Mouse (Mus musculus) right cerebral cortex, postnatal 10 days (tissue): ENCODE data around the gene Lipn.

Experiments
- DNase-seq, 2 experiments: peaks; one replicate each; pipeline ENCODE4 v3.0.0; 2021; ENCODE audit warnings: low spot score in 2 of 2

The Lipn gene

DNA sequence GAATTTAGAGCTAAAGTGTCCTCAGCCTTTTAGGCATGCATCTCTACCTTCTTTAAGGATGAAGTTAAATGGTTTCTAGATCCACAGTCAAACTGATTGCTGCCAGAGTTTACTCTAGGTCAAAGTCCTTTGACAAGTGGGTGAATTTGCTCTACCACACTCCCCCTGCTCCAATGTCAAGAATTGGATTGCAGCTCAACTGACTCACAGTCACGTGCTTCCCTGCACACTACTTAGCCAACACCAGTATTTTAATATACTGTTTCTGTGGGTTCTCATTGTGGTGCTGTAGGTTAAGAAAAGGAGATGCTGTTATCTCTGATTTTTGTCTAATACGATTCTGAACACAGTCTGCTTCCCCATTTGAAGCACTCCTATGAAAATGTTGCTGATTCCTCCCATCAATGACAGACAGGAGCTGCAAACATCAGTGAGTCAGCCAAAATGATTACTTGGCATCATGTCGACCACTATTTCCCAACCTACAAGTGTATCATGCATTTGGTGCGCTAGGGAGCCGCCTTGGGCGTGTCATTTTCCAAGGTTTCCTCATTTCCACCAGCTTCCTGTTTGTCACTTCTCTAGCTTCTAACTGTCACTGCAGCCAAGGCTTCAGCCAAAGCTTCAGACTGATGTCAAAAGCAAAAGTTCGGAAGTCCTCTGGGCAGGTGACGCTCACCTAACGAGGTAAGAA, at the start of gene Lipn:
Gene Lipn, plus strand, starts transcription at position 580 of the 694 bp plus-strand sequence.
- no peak for DNase-seq

DNA sequence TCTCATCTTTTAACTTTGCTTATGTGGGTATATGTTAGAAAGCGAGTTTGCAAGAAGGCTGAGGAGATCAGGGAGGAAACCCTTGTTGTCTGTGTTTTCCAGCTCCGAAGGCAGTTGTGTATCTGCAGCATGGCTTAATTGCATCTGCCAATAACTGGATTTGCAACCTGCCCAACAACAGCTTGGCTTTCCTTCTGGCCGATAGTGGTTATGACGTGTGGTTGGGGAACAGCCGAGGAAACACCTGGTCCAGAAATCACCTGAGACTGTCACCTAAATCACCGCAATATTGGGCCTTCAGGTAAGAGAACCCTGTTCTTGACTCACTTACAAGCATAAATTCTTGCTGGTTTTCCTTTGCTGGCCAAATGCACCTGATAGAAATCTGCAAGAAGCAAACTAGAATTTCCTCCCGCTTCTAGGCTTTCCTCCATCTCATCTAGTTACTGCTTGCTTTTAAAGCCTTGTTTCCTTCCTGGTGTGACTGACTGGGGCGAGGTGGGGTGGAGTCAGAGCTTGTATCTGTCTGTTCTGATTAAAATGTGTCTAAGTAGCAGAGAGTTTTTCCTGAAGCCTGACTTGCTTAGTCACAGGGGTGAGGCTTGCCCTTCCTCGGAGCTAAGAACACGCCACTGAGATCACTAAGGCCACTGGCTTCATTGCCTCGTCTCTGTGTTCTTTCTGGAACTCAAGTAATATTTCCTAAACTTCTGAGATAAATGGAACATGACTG, 45.6 kb upstream of the Lipn start:
- no peak for DNase-seq

DNA sequence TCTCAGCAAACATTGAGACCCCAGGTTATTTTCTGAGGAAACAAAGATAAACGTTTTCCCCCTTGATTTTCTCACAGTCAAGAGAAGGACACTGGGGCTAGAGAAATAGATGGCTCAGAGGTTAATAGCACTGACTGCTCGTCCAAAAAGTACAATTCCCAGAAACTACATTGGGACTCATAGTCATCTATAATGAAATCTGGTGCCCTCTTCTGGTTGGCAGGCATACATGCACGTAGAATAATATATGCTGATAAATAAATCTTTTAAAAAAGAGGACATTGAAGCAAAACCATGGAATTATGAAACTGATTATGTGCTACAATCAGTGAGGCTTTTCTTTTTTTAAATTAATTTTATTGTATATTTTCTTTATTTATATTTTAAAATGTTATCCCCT, 44.4 kb upstream of the Lipn start:
- no peak for DNase-seq

DNA sequence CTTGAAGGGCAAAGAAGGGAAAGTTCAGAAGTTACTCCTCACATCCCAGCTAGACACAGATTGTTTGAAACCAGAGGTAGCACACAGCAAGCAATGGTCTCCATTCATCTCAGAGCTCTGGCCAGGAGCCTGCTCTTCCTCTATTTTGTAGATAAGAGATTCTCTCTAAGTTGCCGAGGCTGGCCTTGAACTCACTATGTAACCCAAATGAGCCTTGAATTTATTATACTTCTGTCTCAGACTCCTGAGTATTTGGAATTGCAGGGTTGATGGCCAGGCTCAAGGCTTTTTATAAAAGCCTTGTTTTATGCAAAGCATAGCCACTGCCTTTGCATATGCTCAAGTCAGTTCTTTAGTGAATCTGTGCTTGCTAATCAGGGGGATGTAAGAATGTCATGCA, 27.4 kb upstream of the Lipn start:
- DNase-seq, result no peak

DNA sequence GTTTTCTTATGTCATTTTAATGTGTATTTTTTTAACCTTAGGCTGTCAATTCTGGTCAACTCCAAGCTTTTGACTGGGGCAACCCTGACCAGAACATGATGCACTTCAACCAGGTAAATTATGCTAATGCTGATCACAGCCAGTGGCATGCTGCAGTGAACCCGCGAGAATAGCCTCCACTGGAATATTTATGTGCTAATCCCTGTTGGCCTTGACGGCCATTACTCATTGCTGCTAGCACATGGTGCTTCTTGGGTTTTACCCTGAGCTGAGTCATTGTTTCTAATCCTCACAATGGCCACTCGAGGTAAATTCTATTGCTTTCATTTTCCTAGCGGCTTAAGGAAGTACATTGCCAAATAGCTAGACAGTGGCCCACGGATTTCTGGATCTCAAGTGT, 24.1 kb upstream of the Lipn start:
- DNase-seq, result no peak

DNA sequence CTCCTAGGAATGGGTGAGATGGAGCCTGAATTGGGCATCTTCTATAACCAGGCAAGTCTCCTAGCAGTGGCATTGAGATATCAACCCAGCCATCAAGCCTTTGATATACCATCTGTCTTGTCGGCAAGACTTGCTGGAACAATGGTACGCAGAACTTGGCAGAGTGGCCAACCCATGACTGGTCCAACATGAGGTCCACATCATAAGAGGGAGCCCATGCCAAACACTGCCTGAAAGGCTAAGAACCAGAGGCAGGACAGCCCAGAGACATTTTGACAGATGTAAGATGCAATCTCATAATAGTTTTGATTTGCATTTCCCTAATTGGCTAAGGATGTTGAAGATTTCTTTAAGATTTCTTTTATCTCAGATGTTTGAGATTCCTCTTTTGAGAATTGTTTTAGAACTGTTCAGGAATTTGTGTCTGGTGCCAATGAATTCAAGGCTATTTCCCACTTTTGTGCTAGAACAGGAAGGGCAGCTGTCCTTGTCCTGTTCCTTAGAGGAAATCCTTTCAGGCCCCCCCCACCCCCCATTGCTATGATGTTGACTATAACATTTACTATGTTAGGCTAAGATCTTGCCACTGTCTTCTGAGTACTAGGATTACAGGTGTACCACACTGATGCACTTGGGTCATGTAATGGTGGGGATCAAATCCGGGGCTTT, 17.7 kb upstream of the Lipn start:
- DNase-seq, result no peak

DNA sequence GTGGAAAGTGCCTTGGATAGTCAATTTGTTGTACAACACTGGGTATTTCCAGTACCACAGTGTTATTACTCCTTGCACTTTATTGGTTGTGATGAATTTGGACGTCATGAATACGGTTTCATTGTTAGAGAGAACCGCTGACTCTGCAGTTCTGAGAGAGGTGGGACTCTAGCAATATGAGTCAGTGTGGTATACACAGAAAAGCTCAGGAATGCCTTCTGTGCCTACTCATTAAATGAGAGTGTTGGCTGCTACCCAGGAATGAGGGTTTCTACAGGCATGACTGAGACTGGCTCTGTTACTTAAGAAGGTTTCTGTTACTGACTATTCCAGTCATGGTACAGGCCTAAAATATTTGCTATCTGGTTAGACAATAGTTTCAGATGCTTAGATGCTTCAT, 15.7 kb upstream of the Lipn start:
- no peak for DNase-seq

DNA sequence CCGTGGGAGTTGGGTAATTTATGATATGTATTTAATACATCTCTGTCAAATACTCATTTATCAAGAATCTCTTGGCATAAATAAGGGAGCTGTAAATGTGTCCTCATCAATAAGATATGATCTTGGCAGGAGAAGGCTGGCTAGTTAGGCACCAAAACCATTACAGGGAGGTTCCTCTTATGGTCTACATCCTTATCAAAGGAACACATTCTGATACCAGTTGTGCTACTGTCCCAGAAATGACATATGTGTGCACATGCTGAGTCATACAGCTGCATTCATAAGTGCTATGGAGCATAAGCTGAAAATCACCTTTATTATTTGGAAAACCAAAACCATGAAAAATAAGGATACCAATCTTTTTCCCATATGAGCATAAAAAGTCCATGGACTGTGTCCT, 3.6 kb upstream of the Lipn start:
- DNase-seq, result no peak

DNA sequence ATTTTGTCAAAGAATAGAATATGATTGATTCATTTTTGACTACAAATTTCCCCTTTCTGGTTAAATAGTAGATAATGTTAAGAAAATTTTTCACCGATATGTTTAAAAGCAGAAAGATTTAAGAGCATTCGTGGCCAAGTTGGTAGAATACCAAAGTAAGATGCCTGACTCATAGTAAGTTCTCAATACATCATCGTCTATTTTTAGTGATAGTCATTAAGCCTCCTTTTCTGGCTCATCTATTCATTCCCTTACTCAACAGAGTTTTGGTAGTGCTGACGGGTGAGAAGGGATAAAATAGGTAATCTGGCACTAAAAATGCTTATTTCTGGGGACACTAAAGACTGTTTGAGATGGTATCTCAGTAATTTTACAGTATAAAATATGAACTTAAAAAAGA, 3.1 kb upstream of the Lipn start:
- DNase-seq, result no peak

DNA sequence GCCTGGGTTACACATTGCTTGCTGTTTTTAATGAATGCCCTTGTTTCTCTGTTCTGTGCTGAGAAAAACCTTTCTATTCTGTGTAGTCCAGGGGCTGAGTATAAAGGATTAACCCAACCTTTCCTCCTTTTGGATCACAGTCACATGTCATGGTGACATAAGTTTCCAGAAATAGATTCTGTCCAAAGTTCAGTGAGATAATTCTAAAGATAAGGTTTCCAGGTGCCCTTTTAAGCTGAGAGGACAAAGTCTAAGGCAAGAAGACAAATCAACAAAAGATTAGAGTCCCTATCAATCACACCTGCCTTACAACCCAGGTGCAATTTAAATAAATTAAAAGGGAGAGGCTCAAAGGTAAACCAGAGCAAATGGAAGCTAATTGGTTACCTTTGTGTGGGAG, 7.1 kb downstream of the Lipn start:
- no peak for DNase-seq

DNA sequence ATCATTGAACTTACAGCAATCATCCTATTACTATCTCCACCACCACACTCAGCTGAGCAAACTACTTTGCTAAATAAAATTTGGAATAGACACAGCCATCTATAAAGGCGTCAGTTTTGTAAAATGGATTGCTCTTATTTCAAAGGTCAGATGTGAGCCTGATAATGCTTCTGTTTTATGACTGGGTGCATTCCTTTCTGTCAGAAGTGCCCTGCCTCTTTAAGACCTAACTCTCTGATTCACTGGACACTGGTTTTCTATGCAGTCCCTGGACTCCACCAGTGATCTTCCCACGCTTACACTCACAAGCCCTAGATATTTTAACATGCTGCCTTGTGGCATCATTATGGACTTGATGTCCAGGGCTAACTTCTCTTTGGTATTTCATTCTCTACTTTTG, 11.0 kb downstream of the Lipn start:
- no peak for DNase-seq

DNA sequence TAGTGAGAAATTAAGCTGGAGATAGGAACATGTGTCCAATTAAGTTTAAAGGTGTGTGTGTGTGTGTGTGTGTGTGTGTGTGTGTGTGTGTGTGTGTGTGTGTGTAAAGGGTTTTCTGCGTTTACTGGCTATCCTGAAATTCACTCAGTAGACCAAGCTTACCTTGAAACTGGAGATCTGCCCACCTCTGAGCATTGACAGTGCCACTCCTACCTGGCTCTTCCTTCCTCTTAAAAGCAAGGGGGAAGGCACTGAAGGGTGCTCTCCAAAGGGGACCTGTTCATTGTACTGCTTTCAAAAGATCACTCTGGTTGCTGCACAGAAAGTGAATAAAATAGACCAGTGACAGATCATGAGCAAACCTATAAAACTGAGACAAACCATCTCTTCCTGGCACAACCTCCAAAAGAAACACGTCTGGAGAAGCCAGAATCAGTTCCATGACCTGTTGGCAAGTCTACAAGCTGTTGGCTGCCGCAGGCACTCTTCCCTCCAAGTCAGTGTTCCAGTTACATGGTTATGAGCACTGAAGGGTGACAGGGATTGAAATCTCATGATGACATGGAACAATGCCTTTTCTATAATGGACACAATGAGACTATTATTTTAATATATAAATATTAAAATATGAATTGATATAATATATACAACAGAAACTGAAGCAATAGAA, 22.0 kb downstream of the Lipn start:
- DNase-seq, result no peak

DNA sequence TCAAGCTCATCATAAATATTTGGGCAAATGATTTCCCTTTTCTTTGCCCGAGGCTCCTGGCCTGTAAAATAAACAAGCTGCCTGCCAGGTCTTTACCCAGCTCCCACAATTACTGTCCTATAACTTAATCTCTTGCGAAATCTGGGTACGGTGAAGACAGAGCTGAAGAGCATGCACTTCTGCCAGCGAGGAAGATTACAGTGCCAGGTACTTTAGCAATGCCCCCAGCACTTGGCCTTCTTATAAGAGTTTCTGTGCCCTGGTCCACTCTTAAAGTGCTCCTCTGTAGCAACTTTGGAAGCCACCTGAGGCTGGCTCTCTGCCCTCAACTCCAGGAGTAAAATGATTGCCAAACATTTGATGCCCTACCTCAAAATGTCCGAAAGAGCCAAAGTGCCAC, 28.2 kb downstream of the Lipn start:
- no peak for DNase-seq

DNA sequence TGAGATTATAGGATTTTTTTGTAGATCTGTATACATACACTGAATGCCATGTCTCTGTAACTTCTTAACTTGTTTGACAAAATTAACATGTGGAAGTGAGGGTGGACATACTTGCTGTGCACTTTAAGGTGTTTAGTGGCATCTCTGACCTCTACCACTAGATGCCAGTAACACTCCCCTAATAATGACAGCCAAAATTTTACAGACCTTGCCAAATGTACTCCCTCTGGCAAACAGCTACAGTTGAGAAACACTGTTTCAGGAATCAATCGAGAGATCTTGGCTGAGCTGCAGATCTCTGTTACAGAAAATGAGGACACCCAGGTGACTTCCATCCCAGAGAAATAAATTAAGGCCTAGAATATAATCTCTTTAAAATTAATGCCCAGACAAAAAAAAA, 29.1 kb downstream of the Lipn start:
- no peak for DNase-seq

DNA sequence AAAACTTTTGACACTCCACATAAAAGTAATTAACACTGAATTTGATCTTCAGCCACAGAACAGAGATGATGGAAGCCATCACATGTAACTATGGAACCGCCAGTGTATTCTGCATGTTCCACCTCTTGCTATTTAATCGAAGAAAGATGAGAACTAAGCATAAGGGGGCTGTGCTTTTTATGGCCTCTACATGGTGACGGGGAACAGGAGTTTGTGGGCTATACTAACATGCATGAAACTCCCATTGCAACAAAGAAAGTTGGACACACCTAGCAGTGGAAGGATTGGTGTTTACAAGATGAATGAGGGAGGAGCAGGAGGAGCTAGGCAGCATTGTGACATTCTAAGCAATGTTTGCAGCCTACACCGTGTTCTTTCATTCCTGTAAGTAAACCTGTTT, 33.5 kb downstream of the Lipn start, which contains the start of gene Lipm:
Gene Lipm, plus strand, starts transcription at position 301 of the 400 bp plus-strand sequence.
- DNase-seq, result no peak

DNA sequence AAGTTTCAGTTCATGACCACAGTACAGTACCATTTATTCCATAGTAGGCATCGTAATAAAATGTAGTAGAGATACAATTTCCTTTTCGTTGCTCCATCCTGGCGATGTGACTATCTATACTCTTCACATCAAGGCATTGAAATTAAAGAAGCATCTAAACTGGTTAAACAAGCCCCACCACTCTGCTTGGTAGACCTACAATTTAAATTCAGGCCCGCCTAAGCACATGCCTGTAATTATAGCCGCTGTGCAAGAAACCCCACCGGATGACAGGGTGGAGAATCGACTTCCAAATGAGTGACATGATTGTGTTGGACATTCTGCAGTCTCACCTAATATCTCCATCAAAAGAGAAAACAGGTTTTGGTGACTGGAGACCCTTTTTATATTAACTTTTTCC, 34.7 kb downstream of the Lipn start:
- no peak for DNase-seq

DNA sequence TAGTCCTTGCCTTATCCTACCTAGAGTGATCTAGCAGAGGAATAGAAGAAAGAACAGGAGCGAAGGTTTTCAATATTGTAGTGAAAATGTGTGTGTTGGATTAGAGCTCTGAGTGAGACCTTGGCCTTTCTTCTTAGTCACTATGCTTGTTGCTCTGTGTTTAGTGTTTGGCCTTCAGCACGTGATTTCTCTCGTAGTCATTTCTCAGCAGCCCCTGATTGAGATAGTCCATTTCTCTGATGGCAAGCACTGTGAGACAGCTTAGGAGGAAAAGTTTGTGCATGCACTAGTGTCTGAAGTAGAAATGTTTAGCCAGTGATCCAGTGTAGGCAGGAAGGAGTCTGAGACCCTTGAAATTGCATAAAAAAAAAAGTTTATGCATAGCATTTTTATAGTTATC, 37.7 kb downstream of the Lipn start:
- no peak for DNase-seq

DNA sequence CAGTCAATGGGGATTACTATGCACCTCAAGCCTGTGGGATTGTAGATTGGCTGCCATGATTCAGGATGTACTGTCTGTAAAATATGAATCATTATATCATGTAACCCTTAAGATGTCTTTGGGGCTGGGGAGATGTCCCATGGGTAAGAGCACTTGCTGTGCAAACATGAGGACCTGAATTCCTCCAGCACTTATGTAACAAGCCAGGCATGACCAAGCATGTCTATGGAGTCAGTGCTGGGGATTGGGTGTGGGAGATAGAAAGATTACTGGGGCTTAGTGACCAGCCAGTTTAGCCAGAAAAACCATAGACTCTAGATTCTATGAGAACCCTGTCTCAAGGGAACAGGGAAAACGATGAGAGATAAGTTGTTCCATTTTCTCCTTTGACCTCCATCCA, 51.9 kb downstream of the Lipn start:
- no peak for DNase-seq

DNA sequence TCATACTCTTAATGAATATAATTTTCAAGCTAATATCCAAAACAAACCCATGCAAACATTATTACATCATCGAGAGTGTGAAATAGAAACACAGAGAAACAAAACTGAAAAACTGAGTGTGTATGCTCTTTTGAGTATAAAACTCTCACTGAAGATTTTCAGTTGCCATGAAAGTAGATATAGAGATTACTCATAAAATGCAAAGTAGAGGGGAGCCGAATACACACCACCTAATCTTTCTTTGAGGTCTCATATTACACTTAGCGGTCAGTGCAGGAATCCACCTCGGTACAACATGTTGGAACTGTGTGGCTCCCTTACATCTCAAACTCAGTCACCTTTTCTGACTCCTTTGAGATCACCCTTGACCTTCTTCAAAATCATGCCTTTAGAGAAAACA, 52.5 kb downstream of the Lipn start:
- DNase-seq, result no peak

DNA sequence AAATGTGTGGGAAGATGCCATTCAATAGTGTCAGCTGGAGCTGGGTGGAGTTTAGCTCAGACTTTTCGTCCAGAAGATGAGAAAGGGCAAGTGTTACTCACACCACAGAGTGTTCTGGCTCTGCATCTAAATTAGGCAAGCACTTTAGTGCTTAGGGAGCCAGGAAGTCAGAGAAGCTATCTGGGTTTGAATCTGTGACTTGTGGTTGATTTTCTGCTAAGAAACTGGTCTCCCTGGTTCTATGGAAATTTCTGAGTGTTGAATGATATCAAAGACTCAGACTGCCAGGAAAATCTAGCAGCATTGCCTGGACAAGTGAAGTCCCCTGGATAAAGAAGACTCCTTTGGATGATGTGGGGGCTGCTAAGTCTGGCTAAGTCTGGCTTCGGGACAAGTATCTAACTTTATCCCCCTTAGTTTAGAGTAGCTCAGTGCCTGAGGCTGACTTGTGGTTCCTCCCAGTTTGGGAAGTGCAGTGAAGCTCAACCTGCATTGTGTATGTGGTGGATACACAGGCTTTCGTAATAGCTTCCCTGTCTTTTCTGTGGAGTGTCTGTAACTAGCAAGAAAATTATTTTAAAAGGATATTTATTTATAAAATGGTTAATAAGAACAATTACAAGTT, 53.1 kb downstream of the Lipn start:
- no peak for DNase-seq
